Mouse (Mus musculus) heart, embryonic 10.5 days (tissue): ENCODE results near the gene Ulk4. TPM values are rescaled to one million over a fixed set of nuclear protein-coding genes. Genes with fewer than 3 reads are reported as not detected.
"Not testable (repeated sequence)": the region's sequence is repeated elsewhere in the genome, so short reads cannot be mapped to it uniquely, and the experiment has no call there.

Experiments used
- DNase-seq: peaks from one replicate; pipeline ENCODE4 v3.0.0-alpha.2; 2017; ENCODE audit warnings: low spot score
- H3K27ac ChIP-seq: fragments of 300-500 bp; sonication (generic); 2 replicates; pipeline ENCODE4 v1.5.1; 2016; ENCODE audit warnings: mild to moderate bottlenecking
- H3K27me3 ChIP-seq: fragments of 300-500 bp; sonication (generic); 2 replicates; pipeline ENCODE4 v1.6.1; 2016; ENCODE audit warnings: mild to moderate bottlenecking; ENCODE audit not compliant: poor library complexity, insufficient read depth, severe bottlenecking
- H3K36me3 ChIP-seq: fragments of 300-500 bp; sonication (generic); 2 replicates; pipeline ENCODE4 v1.6.1; 2016; ENCODE audit warnings: mild to moderate bottlenecking, moderate library complexity
- H3K4me1 ChIP-seq: fragments of 300-500 bp; sonication (generic); 2 replicates; pipeline ENCODE4 v1.6.1; 2016; ENCODE audit warnings: mild to moderate bottlenecking
- H3K4me3 ChIP-seq: fragments of 300-500 bp; sonication (generic); 2 replicates; pipeline ENCODE4 v1.5.1; 2016; ENCODE audit warnings: mild to moderate bottlenecking, moderate library complexity
- H3K9me3 ChIP-seq: fragments of 300-500 bp; sonication (generic); 2 replicates; pipeline ENCODE4 v1.6.1; 2016; ENCODE audit warnings: mild to moderate bottlenecking, moderate library complexity
- WGBS: fragments of 180-500 bp; shearing (Covaris S2); methylation state at CpG from one replicate; pipeline ENCODE4 v1.1.7; 2016; 5-methylcytosine and 5-hydroxymethylcytosine counted together
- polyA plus RNA-seq: library from polyadenylated mRNA; unstranded; fragments of >200 nt; fragmentation: Nextera tagmentation; extraction: Ambion mirVana; gene quantifications from 2 replicates; pipeline ENCODE4 v1.2.1, GENCODE M21; 2016

Gene Ulk4
- polyA plus RNA-seq, 1 experiment from 2014 or later: 98.5 TPM

GRCm38 (mm10) chr9:121239571-121239970, 37.4 kb downstream of the Ulk4 start:
- Histone ChIP-seq H3K36me3 (no peaks in the 10 kb centered on the region), H3K4me1 (no peaks in the 10 kb centered on the region), H3K4me3 (no peak overlapping the region), H3K9me3 (no peaks in the 10 kb centered on the region), H3K27ac (no peak overlapping the region), H3K27me3 (peaks cover 9% of the 10 kb centered on the region)
- DNase-seq: peak; percentile 65
- 73% methylated on average over 6 of the region's 6 CpGs for WGBS

GRCm38 (mm10) chr9:121218636-121219035, 58.4 kb downstream of the Ulk4 start:
- 74% methylated on average over 11 of the region's 11 CpGs for WGBS
- peak; percentile 78 for DNase-seq
- Histone ChIP-seq H3K9me3 (no peaks in the 10 kb centered on the region), H3K36me3 (no peaks in the 10 kb centered on the region), H3K4me1 (peaks cover 8% of the 10 kb centered on the region; the same call in 1 of the 2 replicates), H3K27ac (no peak overlapping the region), H3K27me3 (0 out of 2 replicates have a peak, but pooled peaks cover 8% of the 10 kb centered on the region), H3K4me3 (no peak overlapping the region)

GRCm38 (mm10) chr9:121218230-121218629, 58.8 kb downstream of the Ulk4 start:
- Histone ChIP-seq H3K27ac (no peak overlapping the region), H3K36me3 (no peaks in the 10 kb centered on the region), H3K9me3 (no peaks in the 10 kb centered on the region), H3K27me3 (0 out of 2 replicates have a peak, but pooled peaks cover 8% of the 10 kb centered on the region), H3K4me1 (peaks cover 8% of the 10 kb centered on the region; the same call in 1 of the 2 replicates), H3K4me3 (no peak overlapping the region)
- WGBS: 86% methylated on average over 10 of the region's 10 CpGs
- no peak for DNase-seq

- 90% methylated on average over 10 of the region's 10 CpGs for WGBS
- Histone ChIP-seq H3K9me3 (no peaks in the 10 kb centered on the region), H3K36me3 (no peaks in the 10 kb centered on the region), H3K4me3 (no peak overlapping the region), H3K4me1 (peaks cover 8% of the 10 kb centered on the region; the same call in 1 of the 2 replicates), H3K27me3 (0 out of 2 replicates have a peak, but pooled peaks cover 8% of the 10 kb centered on the region), H3K27ac (no peak overlapping the region)
- DNase-seq: no peak
Observed at GRCm38 (mm10) chr9:121217742-121218141, 59.3 kb downstream of the Ulk4 start.

DNA sequence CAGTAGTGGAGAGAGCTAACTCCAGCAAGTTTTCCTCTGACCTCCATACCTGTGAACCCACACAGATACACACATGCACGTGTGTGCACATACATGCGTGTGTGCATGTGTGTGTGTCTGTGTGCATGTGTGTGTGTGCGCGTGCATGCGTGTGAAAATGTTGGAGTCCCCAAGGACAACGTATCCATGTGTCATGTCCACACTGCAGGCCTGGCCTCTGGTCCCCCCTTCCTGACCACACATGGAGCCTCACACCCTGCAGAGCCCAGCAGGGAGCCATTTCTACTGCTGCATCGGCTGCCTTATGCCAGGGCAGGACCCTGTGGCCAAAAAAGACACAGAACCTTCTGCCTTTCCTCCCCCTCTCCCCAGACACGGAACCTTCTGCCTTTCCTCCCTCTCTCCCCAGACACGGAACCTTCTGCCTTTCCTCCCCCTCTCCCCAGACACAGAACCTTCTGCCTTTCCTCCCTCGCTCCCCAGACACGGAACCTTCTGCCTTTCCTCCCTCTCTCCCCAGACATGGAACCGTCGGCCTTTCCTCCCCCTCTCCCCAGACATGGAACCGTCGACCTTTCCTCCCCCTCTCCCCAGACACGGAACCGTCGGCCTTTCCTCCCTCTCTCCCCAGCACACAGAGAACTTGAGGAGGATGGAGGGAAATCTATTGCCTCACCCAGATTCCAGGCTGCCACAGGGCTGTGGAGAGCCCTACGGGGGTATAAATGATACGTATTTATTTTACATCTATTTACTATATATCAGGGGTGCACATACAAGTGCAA, 60.3 kb downstream of the Ulk4 start:
- Histone ChIP-seq H3K4me1 (peaks cover 8% of the 10 kb centered on the region; the same call in 1 of the 2 replicates), H3K4me3 (no peak overlapping the region), H3K27ac (no peak overlapping the region), H3K36me3 (no peaks in the 10 kb centered on the region), H3K9me3 (no peaks in the 10 kb centered on the region), H3K27me3 (0 out of 2 replicates have a peak, but pooled peaks cover 8% of the 10 kb centered on the region)
- DNase-seq: peak; percentile 74
- WGBS: 71% methylated on average over 20 of the region's 20 CpGs

- no peak overlapping the region for H3K4me3 ChIP-seq
- H3K27me3 ChIP-seq: 0 out of 2 replicates have a peak, but pooled peaks cover 8% of the 10 kb centered on the region
- 0 out of 2 replicates have a peak overlapping the region, but pooled peaks have one; percentile 12 for H3K27ac ChIP-seq
- no peaks in the 10 kb centered on the region for H3K9me3 ChIP-seq
- 26% methylated on average over 3 of the region's 3 CpGs for WGBS
- H3K4me1 ChIP-seq: peaks cover 8% of the 10 kb centered on the region; the same call in 1 of the 2 replicates
- no peaks in the 10 kb centered on the region for H3K36me3 ChIP-seq
- peak; percentile 86 for DNase-seq
Observed at GRCm38 (mm10) chr9:121215349-121216000, 61.5 kb downstream of the Ulk4 start.

DNA sequence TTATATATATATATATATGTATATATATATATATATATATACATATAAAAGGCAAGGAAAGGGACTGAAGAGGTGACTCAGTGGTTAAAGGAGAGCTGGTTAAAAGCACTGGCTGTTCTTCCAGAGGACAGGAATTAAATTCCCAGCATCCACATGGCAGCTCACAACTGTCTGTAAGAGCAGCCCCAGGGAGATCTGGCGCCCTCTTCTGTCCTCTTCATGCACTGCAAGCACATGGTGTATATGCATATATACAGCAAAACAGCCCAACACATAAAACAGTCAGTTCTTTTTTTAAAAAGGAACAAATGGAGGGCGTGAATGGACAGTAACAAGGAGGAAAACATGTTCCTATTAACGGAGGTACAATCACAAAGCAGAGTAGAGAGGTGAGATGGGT, 64.7 kb downstream of the Ulk4 start:
- WGBS: 54% methylated on average over 3 of the region's 3 CpGs
- Histone ChIP-seq H3K27me3 (0 out of 2 replicates have a peak, but pooled peaks cover 4% of the 10 kb centered on the region), H3K4me1 (no peaks in the 10 kb centered on the region), H3K27ac (no peak overlapping the region), H3K9me3 (no peaks in the 10 kb centered on the region), H3K4me3 (no peak overlapping the region), H3K36me3 (peaks cover 3% of the 10 kb centered on the region; the same call in 1 of the 2 replicates)
- DNase-seq: no peak

DNA sequence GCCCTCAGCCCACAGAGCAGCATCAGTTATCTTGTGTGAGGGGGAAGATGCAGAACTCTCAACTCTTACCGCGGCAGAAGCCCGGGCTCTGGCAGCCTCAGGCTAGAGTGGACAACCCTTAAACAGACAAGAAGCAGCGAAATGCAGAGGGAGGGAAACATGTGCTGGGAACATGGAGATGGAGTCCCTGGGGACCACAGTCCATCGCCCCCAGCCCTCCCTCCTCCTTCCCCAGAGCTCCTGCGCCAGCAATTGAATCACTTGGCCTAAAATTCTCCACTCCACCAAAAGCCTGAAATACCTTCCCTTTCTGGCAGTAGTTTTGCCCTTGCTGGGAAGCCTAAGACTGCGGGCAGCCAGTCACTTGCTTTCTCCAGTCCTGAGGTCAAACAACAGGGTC, 72.0 kb downstream of the Ulk4 start:
- H3K27ac ChIP-seq: no peak overlapping the region
- H3K4me1 ChIP-seq: no peaks in the 10 kb centered on the region
- H3K4me3 ChIP-seq: no peak overlapping the region
- H3K27me3 ChIP-seq: no peaks in the 10 kb centered on the region
- DNase-seq: no peak
- WGBS: 73% methylated on average over 7 of the region's 7 CpGs
- 0 out of 2 replicates have a peak, but pooled peaks cover 3% of the 10 kb centered on the region for H3K9me3 ChIP-seq
- H3K36me3 ChIP-seq: peaks cover 3% of the 10 kb centered on the region; the same call in 1 of the 2 replicates

- no peaks in the 10 kb centered on the region for H3K4me1 ChIP-seq
- H3K4me3 ChIP-seq: no peak overlapping the region
- H3K36me3 ChIP-seq: peaks cover 3% of the 10 kb centered on the region; the same call in 1 of the 2 replicates
- H3K9me3 ChIP-seq: 0 out of 2 replicates have a peak, but pooled peaks cover 3% of the 10 kb centered on the region
- H3K27ac ChIP-seq: no peak overlapping the region
- peak; percentile 65 for DNase-seq
- H3K27me3 ChIP-seq: no peaks in the 10 kb centered on the region
- 85% methylated on average over 14 of the region's 14 CpGs for WGBS
Observed at GRCm38 (mm10) chr9:121204149-121204800, 72.7 kb downstream of the Ulk4 start.

GRCm38 (mm10) chr9:121203686-121204085, 73.3 kb downstream of the Ulk4 start:
- H3K4me1 ChIP-seq: no peaks in the 10 kb centered on the region
- no peak overlapping the region for H3K4me3 ChIP-seq
- H3K9me3 ChIP-seq: 0 out of 2 replicates have a peak, but pooled peaks cover 3% of the 10 kb centered on the region
- DNase-seq: peak; percentile 70
- WGBS: 84% methylated on average over 1 of the region's 1 CpGs
- H3K36me3 ChIP-seq: peaks cover 2% of the 10 kb centered on the region; the same call in 1 of the 2 replicates
- no peaks in the 10 kb centered on the region for H3K27me3 ChIP-seq
- H3K27ac ChIP-seq: no peak overlapping the region

DNA sequence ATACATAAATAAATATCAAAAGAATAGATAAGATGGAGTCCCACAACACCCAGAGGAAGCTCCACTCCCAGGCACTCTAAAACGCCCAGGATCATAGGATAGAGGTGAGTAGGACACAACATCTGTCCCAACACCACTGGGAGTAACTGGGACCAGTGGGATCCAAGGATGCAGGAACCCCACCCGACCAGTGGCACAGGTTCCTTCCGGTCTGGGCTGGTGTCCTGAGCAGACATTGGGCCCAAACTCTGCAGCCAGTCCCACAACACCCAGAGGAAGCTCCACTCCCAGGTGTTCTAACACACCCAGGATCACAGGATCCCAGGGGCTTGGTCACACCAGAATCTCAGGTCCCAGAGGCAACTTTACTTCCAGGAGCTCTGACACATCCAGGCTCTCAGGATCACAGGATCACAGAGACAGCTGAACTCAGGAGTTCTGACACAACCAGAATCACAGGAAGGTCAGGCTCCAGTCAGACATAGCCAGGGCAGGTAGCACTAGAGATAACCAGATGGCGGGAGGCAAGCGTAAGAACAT, 77.8 kb downstream of the Ulk4 start:
- H3K27me3 ChIP-seq, H3K4me3 ChIP-seq, H3K4me1 ChIP-seq, H3K36me3 ChIP-seq, H3K27ac ChIP-seq, H3K9me3 ChIP-seq: not testable (repeated sequence)
- WGBS: 82% methylated on average over 5 of the region's 5 CpGs
- peak; percentile 62 for DNase-seq

- H3K36me3 ChIP-seq: peaks cover 15% of the 10 kb centered on the region
- 89% methylated on average over 9 of the region's 9 CpGs for WGBS
- H3K27ac ChIP-seq: no peak overlapping the region
- no peaks in the 10 kb centered on the region for H3K4me1 ChIP-seq
- DNase-seq: peak; percentile 24
- no peak overlapping the region for H3K4me3 ChIP-seq
- H3K27me3 ChIP-seq: no peaks in the 10 kb centered on the region
- peaks cover 22% of the 10 kb centered on the region for H3K9me3 ChIP-seq
Observed at GRCm38 (mm10) chr9:121196473-121196872, 80.5 kb downstream of the Ulk4 start.
